Mouse (Mus musculus): Measurements from ENCODE around the gene Pars2.

Gene Pars2

GRCm38 (mm10) chr4:106634086-106634479 lies 16.8 kb upstream of the Pars2 start:
- DNase-seq (ENCODE audit: inconsistent ontology term) = no peak

DNA sequence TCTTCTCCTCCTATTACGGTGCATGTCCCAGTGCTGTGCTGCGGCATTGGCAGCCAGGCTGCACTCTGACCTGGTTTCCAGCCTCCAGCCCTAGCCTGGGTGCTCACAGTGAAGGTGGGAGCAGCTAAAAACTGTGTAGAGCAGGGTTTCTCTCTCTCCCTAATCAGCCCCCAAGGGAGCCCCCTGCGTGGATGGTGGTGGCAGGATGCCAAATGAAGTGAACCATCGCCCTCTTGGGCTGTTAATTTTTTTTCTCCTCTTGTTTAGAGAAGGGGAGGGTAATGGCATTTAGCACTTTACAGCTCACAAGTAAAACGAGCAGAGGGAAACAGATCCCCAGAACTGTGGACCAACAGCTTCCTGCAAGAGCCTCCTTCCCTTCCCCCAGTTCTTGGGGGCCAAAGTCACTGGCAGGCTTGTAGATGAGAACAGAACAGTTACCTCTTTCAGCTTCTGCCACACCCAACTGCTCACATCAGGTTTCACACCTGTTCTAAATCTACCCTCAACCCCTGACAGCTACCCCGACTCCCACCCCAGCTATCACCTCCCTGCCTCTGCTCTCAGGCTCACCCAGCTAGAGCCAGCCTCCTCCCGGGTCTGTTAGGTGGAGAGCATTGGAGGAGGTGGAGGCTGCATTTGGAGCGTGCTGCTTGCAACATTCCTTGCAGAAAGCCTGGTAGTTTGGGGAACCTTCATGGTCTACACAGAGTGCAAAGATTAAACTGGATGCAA lies 7.2 kb upstream of the Pars2 start:
- DNase-seq (ENCODE audit: inconsistent ontology term) = no peak

DNA sequence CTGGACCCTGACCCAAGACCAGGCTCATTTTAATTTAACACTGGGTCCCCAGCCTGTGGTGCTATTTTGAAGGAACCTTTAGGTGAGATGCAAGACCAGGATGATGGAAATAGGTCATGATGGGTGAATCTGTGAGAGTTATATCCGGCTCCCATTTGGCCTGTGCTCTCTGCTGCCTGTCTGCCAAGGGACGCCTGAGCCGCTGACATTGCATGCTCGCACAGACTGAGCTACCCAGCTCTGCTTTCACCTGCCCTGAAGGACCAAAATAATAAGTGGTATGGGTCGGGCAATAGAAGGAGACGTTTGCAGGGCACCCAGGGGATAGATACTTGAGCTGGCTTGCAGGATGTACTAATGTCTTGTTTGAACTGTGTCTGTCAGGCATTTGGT lies 6.7 kb upstream of the Pars2 start:
- no peak for DNase-seq (ENCODE audit: inconsistent ontology term)

DNA sequence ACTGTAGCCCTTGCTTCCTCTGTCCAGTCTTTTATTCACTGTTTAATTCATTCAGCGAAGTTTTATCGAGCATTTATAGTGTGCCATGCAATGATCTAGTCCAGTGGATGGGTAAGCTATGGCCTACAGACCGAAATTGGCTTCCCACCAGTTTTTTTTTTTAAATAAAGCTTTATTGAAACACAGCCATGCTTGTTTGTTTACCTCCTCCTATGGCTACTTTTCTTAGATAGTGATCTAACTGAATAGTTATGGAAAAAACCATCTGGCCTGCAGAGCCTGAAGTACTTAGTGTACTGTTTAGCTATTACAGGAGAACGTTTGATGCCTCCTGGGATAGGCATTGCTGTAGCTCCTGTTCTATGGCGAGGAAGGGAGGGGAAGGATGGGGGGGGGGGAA lies 5.1 kb upstream of the Pars2 start:
- DNase-seq (ENCODE audit: inconsistent ontology term) = no peak

- no peak for DNase-seq (ENCODE audit: inconsistent ontology term)
Observed at GRCm38 (mm10) chr4:106647137-106647536, 3.7 kb upstream of the Pars2 start.

DNA sequence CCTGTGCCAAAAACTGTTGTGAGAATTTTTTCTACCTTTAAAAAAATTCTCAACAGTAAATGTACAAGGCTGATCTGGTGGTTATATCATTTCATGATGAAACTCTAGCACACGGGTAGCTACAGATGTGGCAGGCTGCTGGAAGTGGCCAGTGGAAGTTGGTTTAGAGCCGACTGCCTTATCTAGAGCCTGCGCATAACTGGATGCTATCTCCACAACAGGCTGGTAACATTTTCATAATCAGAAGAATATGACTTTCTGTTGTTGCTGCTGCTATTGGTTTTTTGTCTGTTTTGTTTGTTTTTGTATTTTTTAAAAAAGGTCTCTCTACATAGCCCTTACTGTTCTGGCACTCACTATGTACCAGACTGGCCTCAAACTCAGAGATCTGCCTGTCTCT lies 1.7 kb downstream of the Pars2 start:
- DNase-seq (ENCODE audit: inconsistent ontology term) = no peak

- DNase-seq (ENCODE audit: inconsistent ontology term) = no peak
Observed at GRCm38 (mm10) chr4:106653051-106653450, 2.2 kb downstream of the Pars2 start.

- DNase-seq (ENCODE audit: inconsistent ontology term) = no peak
Observed at GRCm38 (mm10) chr4:106655681-106656080, 4.8 kb downstream of the Pars2 start.

DNA sequence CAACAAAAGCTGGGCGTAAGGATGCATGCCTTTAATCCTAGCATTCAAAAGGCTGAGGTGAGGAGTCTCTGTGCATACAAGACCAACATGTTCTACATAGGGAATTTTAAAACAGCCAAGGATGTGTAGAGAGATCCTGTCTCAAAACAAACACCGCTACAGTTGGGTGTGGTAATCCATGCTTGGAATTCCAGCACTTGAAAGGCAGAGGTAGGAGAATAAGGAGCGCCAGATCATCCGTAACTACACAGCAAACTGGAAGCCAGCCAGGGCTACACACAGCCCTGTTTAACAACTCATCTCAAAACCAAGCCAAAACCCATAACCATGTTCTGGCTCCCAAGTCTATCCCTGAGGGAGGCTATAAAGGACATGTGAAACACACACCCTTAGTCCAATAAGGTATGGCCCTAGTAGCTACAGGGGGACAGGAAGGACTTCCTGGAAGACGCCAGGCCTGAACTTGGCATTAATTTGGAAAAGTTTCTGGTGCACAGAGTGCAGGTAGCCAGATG lies 13.1 kb downstream of the Pars2 start:
- DNase-seq (ENCODE audit: inconsistent ontology term) = no peak

DNA sequence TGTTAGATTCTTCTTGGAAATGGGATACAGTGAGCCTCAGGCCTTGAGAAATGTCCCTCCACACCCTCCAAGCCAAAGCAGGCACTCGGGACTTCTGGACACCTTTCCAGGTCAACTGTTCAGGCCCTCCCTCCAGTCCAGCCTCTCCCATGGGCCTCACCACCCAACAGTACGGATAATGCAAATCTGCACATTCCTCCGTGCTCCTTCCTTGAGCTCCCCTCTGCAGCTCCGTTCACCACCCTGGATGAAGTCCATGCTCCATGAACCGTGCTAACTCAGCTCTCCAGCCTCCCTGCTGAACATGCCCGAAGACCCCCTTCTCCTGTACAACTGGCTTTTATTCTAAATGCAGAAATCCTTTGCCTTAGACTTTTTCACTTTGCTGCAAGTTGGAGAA lies 13.8 kb downstream of the Pars2 start:
- DNase-seq (ENCODE audit: inconsistent ontology term) = no peak

GRCm38 (mm10) chr4:106665269-106665668 lies 14.4 kb downstream of the Pars2 start:
- DNase-seq (ENCODE audit: inconsistent ontology term) = no peak

DNA sequence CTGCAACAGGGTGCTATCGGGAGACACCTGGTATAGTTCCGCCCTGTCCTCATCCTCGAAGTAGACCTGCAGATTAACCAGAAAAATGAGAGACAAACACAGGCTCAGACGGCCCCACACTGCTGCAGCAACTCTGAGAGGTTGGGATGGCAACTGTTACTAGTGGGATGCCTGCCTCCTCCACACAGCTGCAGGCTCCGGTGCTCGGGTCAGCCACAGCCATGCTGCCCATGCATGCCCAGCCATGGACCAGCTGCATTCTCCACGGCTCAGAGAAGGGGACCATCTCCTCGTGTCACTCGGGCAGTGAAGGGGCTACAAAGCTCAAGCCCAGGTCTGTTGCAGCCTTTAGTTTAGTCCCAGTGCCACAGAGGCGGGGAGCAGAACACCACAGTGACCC lies 14.8 kb downstream of the Pars2 start:
- no peak for DNase-seq (ENCODE audit: inconsistent ontology term)

GRCm38 (mm10) chr4:106666546-106666945 lies 15.7 kb downstream of the Pars2 start:
- no peak for DNase-seq (ENCODE audit: inconsistent ontology term)

DNA sequence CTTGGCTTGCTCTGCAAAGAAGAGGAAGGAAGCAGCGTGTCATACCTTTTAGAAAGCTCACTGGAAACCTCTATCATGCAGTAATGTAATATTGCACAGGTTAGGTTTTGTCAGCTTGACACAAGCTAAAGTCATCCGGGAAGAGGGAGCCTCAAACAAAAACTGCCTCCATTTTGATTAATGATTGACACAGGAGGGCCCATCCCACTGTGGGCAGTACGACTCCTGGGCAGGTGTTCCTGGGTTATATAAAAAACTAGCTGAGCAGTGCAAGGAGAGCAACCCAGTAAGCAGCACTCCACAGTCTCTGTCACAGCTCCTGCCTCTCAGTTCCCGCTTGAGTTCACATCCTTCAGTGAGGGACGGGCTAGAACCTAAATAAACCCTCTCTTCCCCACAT lies 25.9 kb downstream of the Pars2 start:
- DNase-seq (ENCODE audit: inconsistent ontology term) = no peak

GRCm38 (mm10) chr4:106678442-106679118 lies 27.7 kb downstream of the Pars2 start, which contains the start of gene Ttc4:
Gene Ttc4, minus strand, starts transcription at chr4:106678944.
- peak; percentile 95 for DNase-seq (ENCODE audit: inconsistent ontology term)

- DNase-seq (ENCODE audit: inconsistent ontology term) = no peak
Observed at GRCm38 (mm10) chr4:106679152-106679551, 28.3 kb downstream of the Pars2 start.

DNA sequence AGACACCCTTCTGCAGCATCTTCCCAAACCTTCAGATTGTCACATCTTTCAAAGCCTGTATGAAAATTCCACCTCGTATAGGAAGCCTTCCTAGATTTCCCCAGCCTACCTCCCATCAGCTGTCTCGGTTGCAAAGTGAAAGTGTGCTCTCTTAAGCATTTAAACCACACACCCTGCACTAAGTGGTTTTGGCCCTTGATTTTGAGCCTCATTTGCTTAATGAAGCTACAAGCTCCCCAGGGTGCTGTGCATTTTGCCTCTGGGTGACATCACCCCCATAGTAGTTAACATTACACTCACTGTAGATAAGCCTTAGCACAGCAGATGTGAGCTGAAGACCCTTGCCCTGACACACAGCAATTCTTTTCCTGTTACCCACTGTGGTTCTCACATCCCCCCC lies 30.1 kb downstream of the Pars2 start:
- DNase-seq (ENCODE audit: inconsistent ontology term) = no peak

DNA sequence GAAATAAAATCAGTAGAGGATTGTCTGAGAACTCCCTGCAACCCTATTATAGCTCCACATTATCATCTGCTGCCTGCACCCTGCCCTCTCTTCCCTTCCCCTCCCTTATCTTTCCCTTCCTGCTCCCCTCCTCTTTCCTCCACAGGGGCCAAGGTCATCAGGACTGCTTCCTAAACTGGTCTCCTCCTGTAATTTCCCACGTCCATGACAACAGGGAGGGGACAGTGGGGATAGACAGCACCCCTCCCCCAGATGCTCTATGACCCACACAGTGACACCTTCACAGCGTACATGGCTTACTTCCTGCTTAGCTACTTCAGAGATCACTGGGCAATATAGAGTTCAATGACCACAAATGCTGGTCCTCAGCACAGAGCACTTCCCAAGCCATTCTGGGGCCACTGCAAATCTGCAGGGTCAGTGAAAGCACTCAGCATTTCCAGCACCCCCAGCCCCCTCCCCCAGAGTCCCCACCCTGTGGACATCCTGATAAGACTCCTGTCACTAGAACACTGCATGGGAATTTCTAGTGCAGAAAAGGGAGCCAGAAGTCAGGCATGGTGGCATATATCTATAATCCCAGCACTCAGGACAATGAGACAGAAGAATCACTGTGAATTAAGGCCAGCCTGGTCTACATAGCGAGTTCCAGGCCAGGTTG lies 37.9 kb downstream of the Pars2 start:
- no peak for DNase-seq (ENCODE audit: inconsistent ontology term)

DNA sequence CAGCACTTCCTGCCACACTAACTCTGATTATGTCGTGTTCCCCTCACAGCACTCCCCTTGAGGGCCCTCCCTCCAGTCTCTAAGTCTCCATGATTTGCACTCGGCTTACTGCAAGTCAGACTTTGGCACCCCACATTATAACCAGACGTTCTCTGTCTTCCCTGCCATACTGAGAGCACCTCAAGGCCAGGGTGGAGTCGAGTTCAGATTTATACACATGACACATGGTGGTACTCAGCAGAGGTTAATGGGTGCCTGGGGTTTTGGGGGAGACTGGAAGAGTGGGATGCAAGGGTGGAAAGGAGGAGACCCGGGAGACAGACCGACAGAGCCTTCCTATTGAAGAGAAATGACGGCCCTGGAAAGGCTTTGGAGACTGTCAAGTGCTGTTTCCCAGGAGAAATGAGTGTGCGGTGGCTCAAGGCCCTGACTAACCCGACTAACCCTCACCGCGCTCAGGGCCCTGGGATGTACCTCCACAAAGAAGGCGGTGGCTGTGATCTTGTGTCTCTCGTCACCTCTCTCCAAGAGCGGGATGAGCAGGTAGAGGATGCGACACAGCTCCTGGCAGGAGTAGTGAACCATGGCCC lies 43.1 kb downstream of the Pars2 start:
- no peak for DNase-seq (ENCODE audit: inconsistent ontology term)

DNA sequence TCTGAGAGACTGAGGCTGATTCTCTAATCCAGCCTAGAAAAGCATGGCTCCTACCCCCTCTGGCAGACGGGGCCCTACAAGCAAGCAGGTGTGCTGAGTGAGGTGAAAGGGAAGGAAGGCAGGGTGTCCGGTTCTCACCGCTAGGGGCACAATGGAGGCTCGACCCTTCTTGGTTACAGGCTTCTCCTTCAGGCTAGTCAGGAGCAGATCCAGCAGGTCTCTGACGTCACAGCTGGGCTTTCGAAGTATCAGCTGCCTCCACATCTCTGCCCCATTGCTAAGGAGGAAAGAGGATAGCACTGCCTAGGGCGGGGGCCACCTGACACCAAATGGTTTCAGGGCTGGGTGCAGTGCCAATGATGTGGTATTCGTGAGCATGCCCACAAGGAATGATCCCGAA lies 49.1 kb downstream of the Pars2 start:
- DNase-seq (ENCODE audit: inconsistent ontology term) = peak; percentile 17

DNA sequence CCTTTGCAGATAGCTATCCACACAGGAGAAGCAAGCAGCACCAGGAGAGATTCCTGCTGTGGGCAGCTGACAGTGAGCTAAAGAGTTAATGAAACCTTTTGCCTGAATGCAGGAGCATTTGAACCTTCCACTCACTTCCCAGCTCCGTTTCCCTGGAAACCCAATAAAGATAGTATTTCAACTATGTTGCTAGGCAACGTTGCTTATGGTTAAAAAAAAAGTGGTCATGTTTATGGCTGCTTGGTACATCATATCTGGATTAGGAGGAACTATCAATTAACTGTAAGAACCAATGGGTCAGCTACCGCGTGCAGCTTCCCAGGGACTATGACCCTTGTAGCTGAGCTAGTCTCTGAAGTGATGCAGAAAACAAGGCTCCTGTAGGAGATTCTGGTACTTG lies 49.9 kb downstream of the Pars2 start:
- no peak for DNase-seq (ENCODE audit: inconsistent ontology term)

GRCm38 (mm10) chr4:106703956-106704355 lies 53.1 kb downstream of the Pars2 start:
- no peak for DNase-seq (ENCODE audit: inconsistent ontology term)

All from Muller cell, postnatal 12 days (primary cell).